Mouse (Mus musculus) cerebellum, adult 2 months (tissue): ENCODE measurements around the gene Rora. TPM values are rescaled to one million over a fixed set of nuclear protein-coding genes. Genes with fewer than 3 reads are reported as not detected.
A peak's percentile ranks its signal among the peaks of the same experiment; 100 is the strongest.

Experiments used
- DNase-seq, 2 experiments: peaks; one replicate each; pipeline ENCODE4 v3.0.0; 2021
- H3K27ac ChIP-seq: fragments of 200-500 bp; 2 replicates; pipeline ENCODE4 v1.5.1; 2012; ENCODE audit warnings: low read length, control low read depth, inconsistent platforms; ENCODE audit not compliant: insufficient read depth
- H3K27me3 ChIP-seq: fragments of 200-500 bp; 2 replicates; pipeline ENCODE4 v1.6.1; 2012; ENCODE audit warnings: inconsistent platforms, mild to moderate bottlenecking, low read length, moderate library complexity; ENCODE audit not compliant: control insufficient read depth, insufficient read depth
- H3K4me1 ChIP-seq: fragments of 200-500 bp; 2 replicates; pipeline ENCODE4 v1.6.1; 2011; ENCODE audit warnings: low read length; ENCODE audit not compliant: control insufficient read depth, insufficient read depth
- H3K4me3 ChIP-seq: fragments of 200-500 bp; replicated peaks from 2 replicates; pipeline ENCODE3; 2011; ENCODE audit warnings: mild to moderate bottlenecking, low read depth, low read length, control low read depth; ENCODE audit not compliant: insufficient read depth
- CTCF ChIP-seq: fragments of 200-500 bp; IDR thresholded peaks from 2 replicates; pipeline ENCODE4 v1.5.1; 2011; ENCODE audit warnings: low read depth, mild to moderate bottlenecking, control low read depth, low read length, moderate library complexity, borderline replicate concordance; ENCODE audit not compliant: insufficient read depth
- POLR2A ChIP-seq: fragments of 200-500 bp; IDR thresholded peaks from 2 replicates; pipeline ENCODE4 v1.6.1; 2011; ENCODE audit warnings: low read length, control low read depth, borderline replicate concordance; ENCODE audit not compliant: insufficient read depth
- WGBS: fragments of 180-500 bp; shearing (Covaris S2); methylation state at CpG from one replicate; pipeline ENCODE4 v1.1.7; 2018; 5-methylcytosine and 5-hydroxymethylcytosine counted together
- polyA plus RNA-seq: library from polyadenylated mRNA; depleted of rRNA; stranded (reverse); fragments of >200 nt; gene quantifications from 2 replicates; pipeline ENCODE4 v1.2.3, GENCODE M21; 2012

The Rora gene
- polyA plus RNA-seq, 1 experiment: 58.4 TPM

DNA sequence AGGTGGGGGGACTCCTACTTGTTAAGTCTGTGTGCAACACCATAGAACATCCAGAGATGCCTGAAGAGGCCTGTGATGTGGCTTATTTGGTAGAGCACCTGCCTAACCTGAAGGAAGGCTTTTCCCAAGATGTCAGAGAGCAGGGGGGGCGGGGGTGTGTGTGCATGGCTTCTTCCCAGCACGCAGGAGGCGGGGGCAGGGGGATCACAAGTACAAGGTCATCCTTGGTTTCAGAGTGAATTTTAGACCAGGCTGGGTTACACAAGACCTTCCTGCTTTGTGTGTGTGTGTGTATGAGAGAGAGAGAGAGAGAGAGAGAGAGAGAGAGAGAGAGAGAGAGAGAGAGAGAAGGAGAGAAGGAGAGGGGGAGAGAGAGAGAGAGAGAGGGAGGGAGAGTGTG is 651.4 kb downstream of the Rora start:
- Histone ChIP-seq H3K4me3 (no peak overlapping the region), H3K4me1 (peaks cover 10% of the 10 kb centered on the region), H3K27ac (no peak overlapping the region), H3K27me3 (no peaks in the 10 kb centered on the region)
- TF ChIP-seq POLR2A (no peak), CTCF (no peak)
- WGBS: 80% methylated on average over 3 of the region's 3 CpGs
- no peak for DNase-seq

DNA sequence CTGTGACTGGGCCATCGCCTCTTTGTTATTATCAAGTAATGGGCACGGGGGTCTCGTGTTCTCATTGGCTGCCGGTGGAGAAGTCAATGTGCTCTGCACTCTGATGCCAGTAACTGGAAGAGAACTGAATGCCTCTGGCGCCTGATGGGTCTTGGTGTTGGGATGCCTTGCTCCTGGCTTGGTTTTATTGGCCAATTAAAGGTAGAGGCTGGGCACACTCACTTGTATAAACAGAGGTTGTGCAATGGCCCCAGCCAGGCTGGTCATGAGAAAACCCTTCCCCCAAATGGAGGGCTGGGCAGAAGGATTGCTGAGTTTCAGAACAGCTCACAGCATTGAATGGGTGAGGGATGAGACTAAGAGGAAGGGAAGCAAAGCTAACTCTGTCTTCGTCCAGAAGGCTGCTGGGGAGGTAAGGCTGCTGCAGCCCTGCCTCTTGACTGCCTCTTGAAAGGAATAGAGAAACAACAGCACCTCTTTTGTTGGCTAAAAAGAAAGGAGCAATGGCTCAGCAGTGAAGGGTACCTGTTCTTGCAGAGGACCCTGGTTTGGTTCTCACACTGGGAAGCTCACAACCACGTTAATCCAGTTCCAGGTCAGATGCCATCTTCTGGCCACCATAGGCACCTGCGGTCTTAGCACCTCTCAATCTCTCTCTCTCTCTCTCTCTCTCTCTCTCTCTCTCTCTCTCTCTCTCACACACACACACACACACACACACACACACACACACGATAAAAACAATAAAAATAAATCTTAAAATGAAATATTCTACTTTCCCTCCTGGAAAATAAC is 653.3 kb downstream of the Rora start:
- no peak for DNase-seq
- 72% methylated on average over 9 of the region's 9 CpGs for WGBS
- no peak overlapping the region for H3K4me3 ChIP-seq
- TF ChIP-seq POLR2A (no peak), CTCF (peak; percentile 14; the same call in 1 of the 2 replicates)
- no peaks in the 10 kb centered on the region for H3K27me3 ChIP-seq
- peaks cover 6% of the 10 kb centered on the region for H3K4me1 ChIP-seq
- H3K27ac ChIP-seq: no peak overlapping the region

DNA sequence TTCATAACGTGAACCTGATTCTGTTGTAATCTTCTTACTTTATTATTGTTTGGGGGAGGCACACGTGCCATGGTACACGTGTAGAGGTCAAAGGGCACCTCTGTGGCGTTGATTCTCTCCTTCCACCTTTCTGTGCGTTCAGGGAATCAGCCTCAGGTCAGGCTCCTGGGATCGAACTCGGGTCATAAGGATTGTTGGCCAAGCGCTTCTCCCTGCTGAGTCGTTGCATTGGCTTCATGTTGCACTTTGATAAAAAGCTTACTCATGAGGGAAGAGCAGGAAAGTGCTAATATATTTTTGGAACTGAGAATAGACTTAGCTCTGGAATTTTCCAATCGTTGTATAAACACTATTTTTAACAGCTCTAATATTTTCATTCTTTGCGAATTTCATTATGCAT is 654.4 kb downstream of the Rora start:
- Histone ChIP-seq H3K27me3 (no peaks in the 10 kb centered on the region), H3K4me3 (no peak overlapping the region), H3K4me1 (peaks cover 4% of the 10 kb centered on the region), H3K27ac (no peak overlapping the region)
- 78% methylated on average over 11 of the region's 11 CpGs for WGBS
- no peak for DNase-seq
- no peak for TF ChIP-seq POLR2A
- TF ChIP-seq CTCF: no peak

DNA sequence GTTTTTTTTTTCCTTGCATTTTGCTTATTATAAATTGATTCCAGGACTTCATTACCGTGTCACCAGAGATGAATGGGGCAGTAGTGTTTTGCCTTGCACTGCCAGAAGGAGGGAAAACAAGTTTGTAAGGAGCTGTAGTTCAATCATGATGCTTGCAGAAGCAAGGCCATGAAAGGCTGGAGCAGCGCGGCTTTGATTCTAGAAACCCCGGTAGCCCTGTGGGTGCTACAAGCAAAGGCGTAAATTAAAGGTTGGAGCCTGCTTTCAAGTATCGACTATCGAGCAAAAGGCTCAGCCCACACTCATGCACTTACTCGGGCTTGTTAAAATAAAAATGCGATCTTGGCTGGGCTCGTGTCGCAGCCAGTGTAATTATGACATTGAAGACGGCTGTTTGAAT is 656.9 kb downstream of the Rora start:
- TF ChIP-seq CTCF (no peak), POLR2A (no peak)
- Histone ChIP-seq H3K4me1 (no peaks in the 10 kb centered on the region; the same call in none of the 2 replicates), H3K27ac (no peak overlapping the region; the same call in 1 of the 2 replicates), H3K4me3 (no peak overlapping the region), H3K27me3 (no peaks in the 10 kb centered on the region)
- WGBS: 78% methylated on average over 12 of the region's 12 CpGs
- DNase-seq: no peak

DNA sequence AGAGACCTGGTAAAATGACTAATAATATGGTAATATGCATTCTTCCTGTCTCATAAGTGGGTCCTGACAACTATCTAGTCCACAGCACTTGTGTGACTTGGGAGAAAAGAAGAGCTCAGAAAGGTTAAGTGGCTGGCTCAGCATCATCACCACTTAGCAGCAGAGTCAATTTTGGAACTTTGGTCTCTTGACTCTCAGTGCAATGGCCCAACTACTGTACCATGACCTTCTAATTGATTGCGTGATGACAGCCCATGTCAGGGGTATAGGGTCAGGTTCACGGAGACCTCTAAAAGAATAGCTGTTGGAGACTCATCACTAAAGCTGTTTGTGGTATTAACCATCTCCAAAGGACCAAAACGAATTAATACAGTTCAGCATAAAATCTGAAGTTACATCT is 659.7 kb downstream of the Rora start:
- TF ChIP-seq POLR2A: no peak
- TF ChIP-seq CTCF: no peak
- H3K4me3 ChIP-seq: no peak overlapping the region
- 80% methylated on average over 3 of the region's 3 CpGs for WGBS
- no peak for DNase-seq
- no peak overlapping the region for H3K27ac ChIP-seq
- no peaks in the 10 kb centered on the region for H3K27me3 ChIP-seq
- no peaks in the 10 kb centered on the region; the same call in none of the 2 replicates for H3K4me1 ChIP-seq

DNA sequence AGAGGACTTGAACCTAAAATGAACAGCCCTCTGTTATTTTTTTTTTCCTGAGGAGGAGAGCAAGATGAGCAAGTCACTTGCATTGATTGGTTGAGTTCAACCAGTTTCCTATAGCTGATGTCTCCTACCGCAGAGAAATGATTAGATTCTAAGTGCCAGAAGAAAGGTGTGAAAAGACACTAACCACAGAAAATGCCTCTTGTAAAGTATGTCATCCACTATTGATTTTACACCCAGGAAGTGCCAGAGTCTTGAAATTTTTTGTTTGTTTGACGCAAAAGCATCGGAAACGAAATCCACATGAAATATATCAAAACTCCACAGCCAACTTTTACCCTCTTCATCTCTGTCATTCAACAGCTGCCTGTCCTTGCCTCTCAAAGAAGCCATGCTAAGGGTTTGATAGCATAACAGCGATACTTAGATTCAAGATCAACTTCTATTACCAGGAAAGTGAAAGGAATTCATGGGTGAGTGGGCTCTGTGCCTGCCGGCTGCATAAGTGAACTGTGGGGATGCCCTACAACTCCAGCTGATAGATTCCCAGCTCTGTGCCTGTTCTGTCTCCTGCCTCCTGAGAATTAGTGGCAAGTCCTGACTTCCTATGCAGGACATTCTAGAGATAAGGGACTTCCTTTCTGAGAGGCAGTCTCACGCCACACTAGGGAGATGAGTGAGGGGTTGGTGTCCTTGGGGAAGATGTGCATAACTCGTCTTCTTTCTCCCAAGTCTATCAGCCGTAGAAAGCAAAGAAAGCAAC is 661.0 kb downstream of the Rora start:
- 88% methylated on average over 9 of the region's 9 CpGs for WGBS
- H3K4me1 ChIP-seq: no peaks in the 10 kb centered on the region; the same call in none of the 2 replicates
- H3K27ac ChIP-seq: no peak overlapping the region
- no peak overlapping the region for H3K4me3 ChIP-seq
- no peaks in the 10 kb centered on the region for H3K27me3 ChIP-seq
- DNase-seq: no peak
- TF ChIP-seq CTCF: no peak
- no peak for TF ChIP-seq POLR2A

DNA sequence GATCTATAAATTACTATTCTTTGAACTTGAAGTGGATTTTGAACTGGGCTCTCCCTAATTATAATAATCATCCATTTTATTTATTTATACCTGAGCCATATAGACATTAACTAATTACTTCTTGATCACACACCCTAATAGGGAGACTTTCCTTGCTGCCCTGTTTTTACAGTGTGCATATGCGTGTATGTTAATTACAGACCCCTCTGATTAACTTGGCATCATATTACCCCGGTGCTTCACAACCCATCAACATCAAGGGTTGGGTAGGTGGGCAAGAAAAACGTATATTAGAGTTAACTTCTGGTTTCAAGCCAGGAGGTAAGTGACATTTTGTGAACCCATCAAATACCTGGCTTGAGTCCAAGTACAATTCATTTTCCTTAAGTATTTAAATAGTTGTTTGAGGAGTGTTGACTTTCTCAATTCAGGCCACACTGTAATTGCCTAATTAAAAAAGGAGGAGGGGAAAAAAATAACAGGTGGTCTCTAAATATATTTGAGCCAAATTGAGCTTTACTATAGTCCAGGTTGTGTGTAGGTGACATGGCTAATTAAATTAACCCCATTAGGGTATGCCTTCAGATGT is 664.0 kb downstream of the Rora start:
- H3K27ac ChIP-seq: no peak overlapping the region
- H3K27me3 ChIP-seq: no peaks in the 10 kb centered on the region
- no peak overlapping the region for H3K4me3 ChIP-seq
- TF ChIP-seq CTCF (no peak), POLR2A (no peak)
- no peaks in the 10 kb centered on the region; the same call in 1 of the 2 replicates for H3K4me1 ChIP-seq
- no peak for DNase-seq
- WGBS: 51% methylated on average over 3 of the region's 3 CpGs
